Comparison of ENCODE assay signal across 26 mouse cellular contexts in the genomic region with DNA sequence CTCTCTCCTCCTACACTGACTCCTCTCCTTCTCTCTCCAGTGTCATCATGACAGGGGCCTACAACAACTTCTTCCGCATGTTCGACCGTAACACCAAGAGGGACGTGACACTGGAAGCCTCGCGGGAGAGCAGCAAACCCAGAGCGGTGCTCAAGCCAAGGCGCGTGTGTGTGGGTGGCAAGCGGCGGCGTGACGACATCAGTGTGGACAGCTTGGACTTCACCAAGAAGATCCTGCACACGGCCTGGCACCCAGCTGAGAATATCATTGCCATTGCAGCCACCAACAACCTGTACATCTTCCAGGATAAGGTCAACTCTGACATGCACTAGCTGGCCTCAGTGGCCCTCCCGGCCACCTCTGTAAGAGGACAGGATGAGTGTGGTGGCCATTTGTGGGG.
"Had no signal": no experiment of that assay in that cellular context is flagged by ENCODE, and none has a peak within 500 bp of the region (broad histone marks: within the 10 kb centered on the region; RNA-seq: fewer than 3 reads in every experiment).

No protein-coding gene starts in this region.

- H3K27me3 ChIP-seq: liver, embryonic 15.5 days; lung, embryonic 15.5 days had no signal

- H3K4me2 ChIP-seq: limb, embryonic 13.5 days; liver, embryonic 12.5 days; liver, embryonic 15.5 days; lung, embryonic 15.5 days; midbrain, embryonic 13.5 days; neural tube, embryonic 13.5 days had no signal

- H3K4me1 ChIP-seq: limb, embryonic 10.5 days; limb, embryonic 13.5 days; liver, embryonic 12.5 days; liver, embryonic 15.5 days; lung, embryonic 15.5 days; megakaryocyte, embryonic 14.5 days; midbrain, embryonic 13.5 days; neural tube, embryonic 13.5 days had no signal

- H3K9ac ChIP-seq: limb, embryonic 13.5 days; liver, embryonic 12.5 days; liver, embryonic 15.5 days; lung, embryonic 15.5 days; midbrain, embryonic 13.5 days; neural tube, embryonic 13.5 days had no signal

- H3K9me3 ChIP-seq: limb, embryonic 10.5 days; limb, embryonic 13.5 days; liver, embryonic 12.5 days; liver, embryonic 15.5 days; lung, embryonic 15.5 days; megakaryocyte, embryonic 14.5 days; midbrain, embryonic 10.5 days; midbrain, embryonic 13.5 days; neural tube, embryonic 13.5 days had no signal

- H3K27ac ChIP-seq: limb, embryonic 10.5 days; limb, embryonic 13.5 days; liver, embryonic 12.5 days; liver, embryonic 15.5 days; lung, embryonic 15.5 days; midbrain, embryonic 10.5 days; midbrain, embryonic 13.5 days; neural tube, embryonic 13.5 days; stomach, postnatal 0 days had no signal

- H3K36me3 ChIP-seq: limb, embryonic 10.5 days; limb, embryonic 13.5 days; liver, embryonic 12.5 days; liver, embryonic 15.5 days; lung, embryonic 15.5 days; midbrain, embryonic 10.5 days; midbrain, embryonic 13.5 days had no signal

- DNase-seq: kidney, adult 9 months; kidney, postnatal 14 days; kidney, postnatal 4 days; layer of hippocampus, postnatal 36 days; liver; lung, adult 18-20 months; lung, postnatal 10 days; lung, postnatal 36 days; right cerebral cortex, adult 18-20 months; right cerebral cortex, postnatal 14 days; right cerebral cortex, postnatal 4 days; thymus, adult 2 months; thymus, postnatal 14 days; thymus, postnatal 4 days had no signal

- H3K4me3 ChIP-seq: limb, embryonic 10.5 days; limb, embryonic 13.5 days; liver, embryonic 12.5 days; liver, embryonic 15.5 days; lung, embryonic 15.5 days; megakaryocyte, embryonic 14.5 days; midbrain, embryonic 10.5 days; midbrain, embryonic 13.5 days; myocyte; neural tube, embryonic 13.5 days had no signal

- ATAC-seq: liver, embryonic 12.5 days; midbrain, embryonic 13.5 days; midbrain, embryonic 16.5 days had no signal
